Mouse (Mus musculus): ENCODE data around the gene Cdh23.

DNA sequence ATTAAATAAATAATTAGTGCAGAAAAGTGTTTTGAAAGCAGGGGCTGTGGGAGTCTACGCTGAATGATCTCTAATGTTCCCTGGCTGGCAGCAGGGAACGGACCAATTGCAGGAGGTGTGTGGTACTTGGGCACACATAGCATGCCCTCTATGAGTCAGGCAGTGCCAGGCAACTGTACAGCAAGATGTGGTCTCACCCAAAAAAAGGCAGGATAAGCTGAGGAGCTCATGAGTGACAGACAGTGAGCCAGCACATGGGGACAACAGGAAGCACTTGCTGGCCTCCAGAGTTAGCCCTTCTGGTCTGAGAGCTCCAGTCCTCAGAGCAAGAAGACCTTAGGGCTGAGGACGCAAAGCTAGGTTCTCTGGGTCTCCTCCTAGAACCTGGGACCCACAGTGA is 121.4 kb downstream of the Cdh23 start:
- no peak for TF ChIP-seq ZC3H11A (IDR thresholded peaks at IDR 0.05; ENCODE audit: borderline replicate concordance, low read depth, low read length)
- TF ChIP-seq HCFC1 (IDR thresholded peaks at IDR 0.05; ENCODE audit: borderline replicate concordance, insufficient read depth, low read length): no peak
- no peak for TF ChIP-seq MAFK (IDR thresholded peaks at IDR 0.05; ENCODE audit: insufficient read depth, low read depth, low read length)
- no peak for TF ChIP-seq CHD2 (IDR thresholded peaks at IDR 0.05; ENCODE audit: low read depth, low read length)
- TF ChIP-seq ZNF384 (IDR thresholded peaks at IDR 0.05; ENCODE audit: low read depth, low read length): no peak
